Mouse (Mus musculus) hindbrain, embryonic 14.5 days (tissue): Measurements from ENCODE around the gene Slc5a3. TPM values are rescaled to one million over a fixed set of nuclear protein-coding genes. Genes with fewer than 3 reads are reported as not detected.
A peak's percentile ranks its signal among the peaks of the same experiment; 100 is the strongest.
"Not testable (repeated sequence)": the region's sequence is repeated elsewhere in the genome, so short reads cannot be mapped to it uniquely, and the experiment has no call there.

ENCODE experiments used
- ATAC-seq: fragments of 200-750 bp; cut with Nextera tagmentation; 2 replicates; pipeline ENCODE4 v1.8.0; 2017; ENCODE audit warnings: moderate number of reproducible peaks, mild to moderate bottlenecking, moderate TSS enrichment, moderate library complexity; ENCODE audit not compliant: low FRiP score
- DNase-seq: peaks from one replicate; pipeline ENCODE4 v3.0.0-alpha.2; 2015; ENCODE audit warnings: low spot score
- H3K27ac ChIP-seq: fragments of 300-500 bp; sonication (generic); 2 replicates; pipeline ENCODE4 v1.5.1; 2014; ENCODE audit warnings: mild to moderate bottlenecking, moderate library complexity
- H3K27me3 ChIP-seq: fragments of 300-500 bp; sonication (generic); 2 replicates; pipeline ENCODE4 v1.6.1; 2014; ENCODE audit warnings: mild to moderate bottlenecking, low read length, mixed read lengths; ENCODE audit not compliant: control insufficient read depth, insufficient read depth
- H3K36me3 ChIP-seq: fragments of 300-500 bp; sonication (generic); replicated peaks from 2 replicates; pipeline ENCODE4 v1.6.1; 2014; ENCODE audit not compliant: control insufficient read depth, insufficient read depth
- H3K4me1 ChIP-seq: fragments of 300-500 bp; sonication (generic); replicated peaks from 2 replicates; pipeline ENCODE4 v1.6.1; 2014; ENCODE audit warnings: antibody characterized with exemption, low read length, mixed read lengths; ENCODE audit not compliant: control insufficient read depth, insufficient read depth
- H3K4me2 ChIP-seq: fragments of 300-500 bp; sonication (generic); replicated peaks from 2 replicates; pipeline ENCODE4 v1.6.1; 2014; ENCODE audit warnings: mild to moderate bottlenecking, moderate library complexity
- H3K4me3 ChIP-seq: fragments of 300-500 bp; sonication (generic); replicated peaks from 2 replicates; pipeline ENCODE4 v1.5.1; 2014; ENCODE audit warnings: mild to moderate bottlenecking, low read length
- H3K9ac ChIP-seq: fragments of 300-500 bp; sonication (generic); 2 replicates; pipeline ENCODE4 v1.6.1; 2014
- H3K9me3 ChIP-seq: fragments of 300-500 bp; sonication (generic); 2 replicates; pipeline ENCODE4 v1.6.1; 2016; ENCODE audit warnings: low read length; ENCODE audit not compliant: control insufficient read depth
- WGBS: fragments of 180-500 bp; shearing (Covaris S2); extraction: QIAGEN DNeasy Blood & Tissue Kit; methylation state at CpG from one replicate; pipeline ENCODE4 v1.1.7; 2014; 5-methylcytosine and 5-hydroxymethylcytosine counted together
- polyA plus RNA-seq: library from polyadenylated mRNA; unstranded; fragments of >200 nt; fragmentation: Nextera tagmentation; extraction: Ambion mirVana; gene quantifications from 2 replicates; pipeline ENCODE4 v1.2.1, GENCODE M21; 2014

Gene Slc5a3
- polyA plus RNA-seq, 1 experiment from 2014 or later = 30.9 TPM

- no peaks in the 10 kb centered on the region for H3K27me3 ChIP-seq
- H3K4me2 ChIP-seq = no peak overlapping the region
- WGBS = 79% methylated on average over 10 of the region's 10 CpGs
- H3K9ac ChIP-seq = no peak overlapping the region
- H3K4me1 ChIP-seq = no peaks in the 10 kb centered on the region; the same call in 1 of the 2 replicates
- peaks cover 16% of the 10 kb centered on the region; the same call in 1 of the 2 replicates for H3K36me3 ChIP-seq
- ATAC-seq = no peak
- no peaks in the 10 kb centered on the region for H3K9me3 ChIP-seq
- H3K27ac ChIP-seq = no peak overlapping the region
- no peak for DNase-seq
- H3K4me3 ChIP-seq = no peak overlapping the region
These were observed 40.4 kb downstream of the Slc5a3 start for GRCm38 (mm10) chr16:92098351-92099051.

DNA sequence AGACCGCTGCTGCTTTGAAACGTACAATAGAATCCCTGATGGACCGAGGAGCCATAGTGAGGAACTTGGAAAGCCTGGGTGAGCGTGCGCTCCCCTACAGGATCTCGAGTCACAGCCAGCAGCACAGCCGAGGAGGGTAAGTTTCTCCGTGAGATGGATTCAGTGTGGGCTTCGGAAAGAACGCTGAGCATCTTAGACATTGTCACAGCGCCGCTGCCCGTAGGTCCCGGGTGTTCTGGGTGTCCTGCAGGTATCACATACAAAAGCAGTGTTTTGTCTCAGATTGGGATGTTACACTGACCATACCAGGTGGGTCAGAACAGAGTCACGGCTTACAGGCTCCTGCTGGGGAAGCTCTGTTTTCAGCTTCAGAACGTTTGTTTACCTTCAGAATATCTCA lies 41.5 kb downstream of the Slc5a3 start:
- ATAC-seq = no peak
- WGBS = 87% methylated on average over 16 of the region's 16 CpGs

GRCm38 (mm10) chr16:92100111-92100510 lies 42.0 kb downstream of the Slc5a3 start:
- H3K9me3 ChIP-seq = no peaks in the 10 kb centered on the region
- H3K36me3 ChIP-seq = 0 out of 2 replicates have a peak, but pooled peaks cover 4% of the 10 kb centered on the region
- no peak for DNase-seq
- H3K27me3 ChIP-seq = no peaks in the 10 kb centered on the region
- H3K4me3 ChIP-seq = no peak overlapping the region
- WGBS = 60% methylated on average over 4 of the region's 4 CpGs
- peak; percentile 21; the same call in 1 of the 2 replicates for ATAC-seq
- H3K9ac ChIP-seq = no peak overlapping the region
- no peaks in the 10 kb centered on the region; the same call in 1 of the 2 replicates for H3K4me1 ChIP-seq
- no peak overlapping the region for H3K27ac ChIP-seq
- H3K4me2 ChIP-seq = no peak overlapping the region

More for the DNA sequence above, 41.5 kb downstream of the Slc5a3 start:
- no peaks in the 10 kb centered on the region; the same call in 1 of the 2 replicates for H3K4me1 ChIP-seq
- no peak overlapping the region for H3K9ac ChIP-seq
- no peak overlapping the region for H3K4me3 ChIP-seq
- H3K9me3 ChIP-seq = no peaks in the 10 kb centered on the region
- H3K4me2 ChIP-seq = no peak overlapping the region
- DNase-seq = no peak
- peaks cover 9% of the 10 kb centered on the region; the same call in 1 of the 2 replicates for H3K36me3 ChIP-seq
- no peak overlapping the region for H3K27ac ChIP-seq
- no peaks in the 10 kb centered on the region for H3K27me3 ChIP-seq

- WGBS = 76% methylated on average over 5 of the region's 5 CpGs
- Histone ChIP-seq H3K4me3 (no peak overlapping the region), H3K4me2 (no peak overlapping the region), H3K4me1 (no peaks in the 10 kb centered on the region; the same call in 1 of the 2 replicates), H3K36me3 (0 out of 2 replicates have a peak, but pooled peaks cover 2% of the 10 kb centered on the region), H3K9ac (no peak overlapping the region), H3K27ac (no peak overlapping the region), H3K9me3 (no peaks in the 10 kb centered on the region), H3K27me3 (no peaks in the 10 kb centered on the region)
- ATAC-seq = no peak
- no peak for DNase-seq
These were observed 44.0 kb downstream of the Slc5a3 start for GRCm38 (mm10) chr16:92102115-92102514.

DNA sequence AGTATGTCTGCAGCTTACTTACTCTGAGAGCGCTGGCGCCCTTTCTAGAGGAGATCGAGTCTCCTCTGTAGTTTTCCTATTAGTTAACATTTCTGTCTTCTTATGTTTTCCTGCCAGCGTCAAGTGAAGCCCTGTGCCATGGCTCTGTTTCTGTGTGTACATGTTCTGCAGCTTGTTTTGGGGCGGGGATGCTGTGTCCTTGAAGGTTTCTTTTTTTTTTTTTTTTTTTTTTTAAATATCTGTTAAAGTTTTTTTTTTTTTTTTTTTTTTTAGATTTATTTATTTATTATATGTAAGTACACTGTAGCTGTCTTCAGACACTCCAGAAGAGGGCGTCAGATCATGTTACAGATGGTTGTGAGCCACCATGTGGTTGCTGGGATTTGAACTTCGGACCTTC lies 44.8 kb downstream of the Slc5a3 start:
- not testable (repeated sequence) for DNase-seq, H3K9me3 ChIP-seq, H3K4me1 ChIP-seq, H3K27me3 ChIP-seq, H3K27ac ChIP-seq, H3K4me2 ChIP-seq, H3K9ac ChIP-seq, H3K4me3 ChIP-seq, ATAC-seq, H3K36me3 ChIP-seq
- 94% methylated on average over 6 of the region's 7 CpGs for WGBS

- H3K4me1 ChIP-seq = no peaks in the 10 kb centered on the region; the same call in 1 of the 2 replicates
- DNase-seq (no peak), ATAC-seq (peak; percentile 34; the same call in 1 of the 2 replicates)
- 0 out of 2 replicates have a peak, but pooled peaks cover 2% of the 10 kb centered on the region for H3K36me3 ChIP-seq
- no peak overlapping the region for H3K4me3 ChIP-seq
- WGBS = 22% methylated on average over 9 of the region's 9 CpGs
- H3K9me3 ChIP-seq = no peaks in the 10 kb centered on the region
- no peak overlapping the region for H3K27ac ChIP-seq
- no peak overlapping the region for H3K4me2 ChIP-seq
- no peak overlapping the region for H3K9ac ChIP-seq
- no peaks in the 10 kb centered on the region for H3K27me3 ChIP-seq
These were observed 45.6 kb downstream of the Slc5a3 start for GRCm38 (mm10) chr16:92103572-92104331.

DNA sequence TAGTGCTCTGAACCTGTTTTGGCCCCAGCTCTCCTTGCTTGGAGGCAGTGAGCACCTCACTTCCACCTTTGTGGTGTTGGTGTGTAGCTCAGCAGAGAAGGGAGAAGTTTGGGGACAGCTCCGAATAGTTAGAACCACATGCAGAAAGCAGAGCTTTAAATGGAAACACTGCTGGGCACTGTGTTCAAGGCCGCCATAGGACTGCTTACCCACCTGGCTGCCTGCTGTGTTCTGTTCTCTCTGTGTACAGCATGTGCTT lies 46.1 kb downstream of the Slc5a3 start:
- Histone ChIP-seq H3K4me3 (no peak overlapping the region), H3K27ac (no peak overlapping the region), H3K36me3 (0 out of 2 replicates have a peak, but pooled peaks cover 2% of the 10 kb centered on the region), H3K9me3 (no peaks in the 10 kb centered on the region), H3K27me3 (no peaks in the 10 kb centered on the region), H3K9ac (no peak overlapping the region), H3K4me2 (no peak overlapping the region), H3K4me1 (no peaks in the 10 kb centered on the region; the same call in 1 of the 2 replicates)
- no peak for DNase-seq
- 82% methylated on average over 2 of the region's 2 CpGs for WGBS
- no peak for ATAC-seq

DNA sequence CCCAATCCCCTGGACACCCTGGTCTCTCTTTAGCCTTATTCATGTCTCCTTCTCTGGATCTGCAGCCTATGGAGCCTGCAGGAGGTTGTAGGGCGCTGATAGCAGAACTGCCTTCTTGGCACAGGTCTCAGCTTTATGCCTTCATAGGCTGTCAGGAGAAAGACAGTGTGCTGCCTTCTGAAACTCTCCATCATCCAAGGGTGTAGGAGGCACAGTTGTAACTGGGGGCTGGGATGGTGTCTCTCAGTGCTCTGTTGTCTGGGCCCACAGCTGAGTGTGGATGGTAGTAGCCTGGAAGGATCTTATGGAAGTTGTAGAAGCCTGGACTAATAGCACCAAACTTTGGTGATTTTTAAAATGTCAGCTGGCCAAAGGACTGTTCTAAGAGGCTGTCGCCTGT lies 46.8 kb downstream of the Slc5a3 start:
- no peak overlapping the region for H3K4me3 ChIP-seq
- no peaks in the 10 kb centered on the region; the same call in 1 of the 2 replicates for H3K4me1 ChIP-seq
- H3K36me3 ChIP-seq = 0 out of 2 replicates have a peak, but pooled peaks cover 2% of the 10 kb centered on the region
- ATAC-seq (no peak), DNase-seq (no peak)
- H3K4me2 ChIP-seq = no peak overlapping the region
- WGBS = 100% methylated on average over 2 of the region's 2 CpGs
- no peaks in the 10 kb centered on the region for H3K9me3 ChIP-seq
- no peaks in the 10 kb centered on the region for H3K27me3 ChIP-seq
- H3K9ac ChIP-seq = no peak overlapping the region
- H3K27ac ChIP-seq = no peak overlapping the region

DNA sequence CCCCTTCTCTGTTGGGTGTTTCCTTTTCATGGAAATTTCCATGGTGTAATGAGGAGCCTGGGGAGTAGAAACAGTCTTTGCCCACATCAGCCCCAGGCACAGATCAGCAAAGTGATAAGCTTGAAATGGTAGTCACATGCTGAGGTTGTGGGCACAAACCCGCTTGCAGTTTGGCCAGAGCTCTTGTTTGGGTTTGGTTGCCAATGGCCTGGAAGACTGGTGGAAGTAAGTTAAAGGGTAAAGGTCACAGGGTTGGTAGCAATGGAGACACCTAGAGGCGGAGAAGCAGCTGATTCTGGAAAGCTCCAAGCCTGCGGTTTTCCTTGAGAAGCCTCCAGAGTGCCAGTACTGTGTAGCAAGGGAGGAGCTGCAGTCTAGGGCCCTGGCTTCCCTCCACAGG lies 47.5 kb downstream of the Slc5a3 start:
- no peak overlapping the region for H3K27ac ChIP-seq
- DNase-seq (no peak), ATAC-seq (no peak)
- no peak overlapping the region for H3K4me2 ChIP-seq
- H3K27me3 ChIP-seq = no peaks in the 10 kb centered on the region
- 73% methylated on average over 3 of the region's 3 CpGs for WGBS
- H3K9ac ChIP-seq = no peak overlapping the region
- H3K4me3 ChIP-seq = no peak overlapping the region
- no peaks in the 10 kb centered on the region for H3K4me1 ChIP-seq
- no peaks in the 10 kb centered on the region for H3K9me3 ChIP-seq
- H3K36me3 ChIP-seq = 0 out of 2 replicates have a peak, but pooled peaks cover 2% of the 10 kb centered on the region
